In the genomic region with DNA sequence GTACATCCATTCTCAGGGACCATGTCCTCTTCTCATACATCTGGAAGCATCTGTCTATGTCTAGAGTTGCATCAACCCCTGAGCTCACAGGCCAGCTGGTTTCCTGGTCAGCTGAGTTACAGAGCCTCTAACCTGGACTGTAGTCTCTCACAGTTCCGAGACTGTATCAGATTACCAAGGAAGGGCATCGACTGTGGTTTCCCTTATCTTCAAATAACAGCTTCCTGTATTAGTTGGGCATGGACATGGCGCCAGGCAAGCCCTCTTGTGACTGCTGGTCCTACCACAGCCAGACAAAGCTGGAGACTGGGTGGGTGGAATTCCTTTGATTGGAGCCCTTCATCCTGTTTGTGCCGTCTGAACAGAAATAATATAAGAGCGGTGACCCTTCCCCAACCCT, we compare ENCODE assay signal across 29 mouse cellular contexts. TPM values are rescaled to one million over a fixed set of nuclear protein-coding genes. Genes with fewer than 3 reads are reported as not detected.
"Had no signal": no experiment of that assay in that cellular context is flagged by ENCODE, and none has a peak within 500 bp of the region (broad histone marks: within the 10 kb centered on the region; RNA-seq: fewer than 3 reads in every experiment).

No protein-coding gene starts in this region.

- H3K9me3 ChIP-seq: heart, embryonic 13.5 days; heart, embryonic 15.5 days; hindbrain, embryonic 10.5 days; hindbrain, embryonic 12.5 days; hindbrain, embryonic 15.5 days; limb, embryonic 13.5 days; limb, embryonic 15.5 days had no signal

- H3K4me1 ChIP-seq: heart, embryonic 15.5 days; hindbrain, embryonic 10.5 days; hindbrain, embryonic 12.5 days; hindbrain, embryonic 15.5 days; limb, embryonic 13.5 days; limb, embryonic 15.5 days had no signal

- H3K4me2 ChIP-seq: heart, embryonic 11.5 days; heart, embryonic 13.5 days; heart, embryonic 15.5 days; hindbrain, embryonic 12.5 days; hindbrain, embryonic 15.5 days; limb, embryonic 13.5 days; limb, embryonic 15.5 days had no signal

- H3K4me3 ChIP-seq: heart, adult 2 months; heart, embryonic 13.5 days; heart, embryonic 15.5 days; hindbrain, embryonic 10.5 days; hindbrain, embryonic 12.5 days; hindbrain, embryonic 15.5 days; limb, embryonic 13.5 days; limb, embryonic 15.5 days had no signal

- H3K27ac ChIP-seq: heart, adult 2 months; heart, embryonic 13.5 days; heart, embryonic 15.5 days; hindbrain, embryonic 10.5 days; hindbrain, embryonic 12.5 days; hindbrain, embryonic 15.5 days; hindbrain, postnatal 0 days; limb, embryonic 13.5 days; limb, embryonic 15.5 days had no signal

- H3K9ac ChIP-seq: heart, embryonic 13.5 days; heart, embryonic 15.5 days; hindbrain, embryonic 12.5 days; hindbrain, embryonic 15.5 days; limb, embryonic 13.5 days; limb, embryonic 15.5 days had no signal

- H3K27me3 ChIP-seq: heart, embryonic 15.5 days; hindbrain, embryonic 12.5 days; hindbrain, embryonic 15.5 days; limb, embryonic 13.5 days; limb, embryonic 15.5 days had no signal

- ATAC-seq: hindbrain, postnatal 0 days; intestine, embryonic 16.5 days had no signal

- DNase-seq: gastrocnemius, postnatal 14 days; gastrocnemius, postnatal 36 days; heart, adult 2 months; heart, postnatal 14 days; heart, postnatal 36 days; kidney, adult 11 months; kidney, adult 8-10 months; kidney, postnatal 10 days; kidney, postnatal 25 days; layer of hippocampus, adult 9-11 months; layer of hippocampus, postnatal 36 days; left cerebral cortex, postnatal 4 days had no signal

- H3K36me3 ChIP-seq: heart, embryonic 13.5 days; heart, embryonic 15.5 days; hindbrain, embryonic 10.5 days; hindbrain, embryonic 12.5 days; hindbrain, embryonic 15.5 days; limb, embryonic 13.5 days; limb, embryonic 15.5 days had no signal

RNA-seq across cellular contexts. Expression of a gene that starts 6.9 kb away (rescaled TPM):
- polyA plus RNA-seq: heart, adult 2 months; heart, embryonic 11.5 days; heart, embryonic 13.5 days; heart, embryonic 15.5 days; heart, postnatal 0 days; hindbrain, embryonic 10.5 days; hindbrain, embryonic 12.5 days; hindbrain, embryonic 15.5 days; hindbrain, postnatal 0 days; intestine, embryonic 14.5 days; intestine, embryonic 16.5 days; kidney, embryonic 14.5 days; kidney, embryonic 16.5 days; large intestine, adult 2 months; limb, embryonic 11.5 days; limb, embryonic 13.5 days; limb, embryonic 15.5 days; liver, adult 2 months had no signal

RNA-seq across cellular contexts. Expression of a gene that starts 21.2 kb away (rescaled TPM):
- polyA plus RNA-seq: hindbrain, embryonic 10.5 days; hindbrain, embryonic 12.5 days; hindbrain, embryonic 15.5 days; intestine, embryonic 14.5 days; intestine, embryonic 16.5 days; kidney, embryonic 14.5 days; kidney, embryonic 16.5 days; large intestine, adult 2 months; limb, embryonic 11.5 days; limb, embryonic 13.5 days; liver, adult 2 months had no signal
